Comparison of ENCODE assay signal across 8 mouse cellular contexts in genomic region chr1:136170109-136170508, GRCm38 (mm10). TPM values are rescaled to one million over a fixed set of nuclear protein-coding genes. Genes with fewer than 3 reads are reported as not detected.
DNase-seq lines count a peak whose midpoint lies in the region; ATAC-seq and TF ChIP-seq lines count a peak whose summit lies in the region.

No protein-coding gene starts in this region.

- no peaks in the 10 kb centered on the region for H3K27me3 ChIP-seq in Patski
- H3K27me3 ChIP-seq in forebrain, embryonic 16.5 days (replicated peaks; ENCODE audit: control insufficient read depth, insufficient read depth, low read length) = no peaks in the 10 kb centered on the region
- H3K27me3 ChIP-seq in lung, embryonic 15.5 days = no peaks in the 10 kb centered on the region

- peak; percentile 19 for DNase-seq in Patski (ENCODE audit: low read depth, low spot score)
- peak; percentile 75 to 79 for DNase-seq in cerebellum, adult 18-20 months
- peak; percentile 54 to 84 for DNase-seq in layer of hippocampus, adult 18-20 months (ENCODE audit: low spot score in 2 of 2)
- peak; percentile 21 for DNase-seq in ovary, postnatal 10 days (ENCODE audit: low spot score)
- DNase-seq in thymus, postnatal 4 days = peak; percentile 74

- peaks cover 36% of the 10 kb centered on the region for H3K36me3 ChIP-seq in forebrain, embryonic 16.5 days (ENCODE audit: control insufficient read depth, insufficient read depth)
- H3K36me3 ChIP-seq in lung, embryonic 15.5 days = 0 out of 2 replicates have a peak, but pooled peaks cover 3% of the 10 kb centered on the region

- H3K9me3 ChIP-seq in forebrain, embryonic 16.5 days (ENCODE audit: control insufficient read depth, low read length) = no peaks in the 10 kb centered on the region
- no peaks in the 10 kb centered on the region for H3K9me3 ChIP-seq in lung, embryonic 15.5 days

- 11% methylated on average over 5 of the region's 5 CpGs for WGBS in forebrain, embryonic 16.5 days
- WGBS in lung, embryonic 15.5 days = 4% methylated on average over 5 of the region's 5 CpGs

- H3K9ac ChIP-seq in forebrain, embryonic 16.5 days (replicated peaks; ENCODE audit: low read depth, low read length) = no peak overlapping the region
- H3K9ac ChIP-seq in lung, embryonic 15.5 days = no peak overlapping the region

- no peak overlapping the region for H3K4me3 ChIP-seq in forebrain, embryonic 16.5 days (replicated peaks; ENCODE audit: low read length)
- no peak overlapping the region for H3K4me3 ChIP-seq in lung, embryonic 15.5 days

- H3K4me1 ChIP-seq in forebrain, embryonic 16.5 days (replicated peaks; ENCODE audit: control insufficient read depth, insufficient read depth, low read length) = peaks cover 9% of the 10 kb centered on the region
- H3K4me1 ChIP-seq in lung, embryonic 15.5 days = peaks cover 14% of the 10 kb centered on the region

- in situ Hi-C loops in Patski (cut with MboI; ENCODE audit: low pct_unique_long_range_greater_than_20kb) = loop anchor here (5.0 kb wide), 3 partner anchors 92 to 292 kb away; partner anchors contain the start of gene Gpr25

- TF ChIP-seq CTCF in Patski (IDR thresholded peaks at IDR 0.05) = no peak

- H3K4me2 ChIP-seq in forebrain, embryonic 16.5 days (ENCODE audit: low read length) = no peak overlapping the region
- no peak overlapping the region for H3K4me2 ChIP-seq in lung, embryonic 15.5 days

- no peak for ATAC-seq in Patski
- peak; percentile 65 for ATAC-seq in forebrain, embryonic 16.5 days
- ATAC-seq in hematopoietic stem cell, adult 5-6 weeks (replicated peaks in 1 of 2; ENCODE audit: insufficient read depth in 1 of 2, low FRiP score in 2 of 2, low TSS enrichment in 1 of 2, low read depth in 1 of 2, poor library complexity in 2 of 2, severe bottlenecking in 2 of 2) = peak; percentile 61 to 82
- ATAC-seq in lung, embryonic 15.5 days (ENCODE audit: borderline replicate concordance, extremely low read depth, low FRiP score, low TSS enrichment) = peak; percentile 74; the same call in 1 of the 2 replicates

- H3K27ac ChIP-seq in forebrain, embryonic 16.5 days (ENCODE audit: low read length) = no peak overlapping the region
- H3K27ac ChIP-seq in lung, embryonic 15.5 days = no peak overlapping the region

- CTCF ChIA-PET in Patski (lab: Charles Lee) = interaction anchor here (0.6 to 1.9 kb wide), 24 partner anchors 9 to 355 kb away, joined by 3 to 11 read pairs (median 4); no protein-coding TSS in a partner anchor

- POLR2A ChIA-PET in Patski (lab: Charles Lee) = no interaction called here

RNA-seq across cellular contexts. Expression of gene Kif21b, which starts 38.9 kb away (rescaled TPM):
- 2.4 TPM for polyA plus RNA-seq in Patski (2021)
- polyA plus RNA-seq in forebrain, embryonic 16.5 days (2015; fragmentation: Nextera tagmentation; extraction: Ambion mirVana) = 78.3 and 80.5 TPM in 2 replicates
- total RNA-seq in hematopoietic stem cell, adult 5-6 weeks (2017) = 19.9 and 26.1 TPM in 2 replicates
- total RNA-seq in layer of hippocampus, adult 18-20 months (2021) = 10 to 100 TPM; 31.7 to 31.9 TPM
- polyA plus RNA-seq in lung, embryonic 15.5 days (2015; fragmentation: Nextera tagmentation; extraction: Ambion mirVana) = 3.5 and 4.1 TPM in 2 replicates

RNA-seq across cellular contexts. Expression of gene Mroh3, which starts 42.5 kb away (rescaled TPM):
- 0.91 TPM for polyA plus RNA-seq in Patski (2021)
- polyA plus RNA-seq in forebrain, embryonic 16.5 days (2015; fragmentation: Nextera tagmentation; extraction: Ambion mirVana) = 0.16 TPM in 1 of 2 replicates, not detected in the other
- total RNA-seq in hematopoietic stem cell, adult 5-6 weeks (2017) = not detected in 2 replicates
- under 1 TPM; 0.41 to 0.54 TPM for total RNA-seq in layer of hippocampus, adult 18-20 months (2021)
- polyA plus RNA-seq in lung, embryonic 15.5 days (2015; fragmentation: Nextera tagmentation; extraction: Ambion mirVana) = 0.17 and 0.25 TPM in 2 replicates

Comparison
In these comparisons a context has a peak if more than half of its experiments do, and no peak if none do; other contexts are left out.
1. DNase-seq: peak in every context shown above with its lines; median percentile 77 in cerebellum, adult 18-20 months; 74 in thymus, postnatal 4 days; 69 in layer of hippocampus, adult 18-20 months; 21 in ovary, postnatal 10 days; 19 in Patski.
2. RNA of gene Kif21b, which starts 38.9 kb away (polyA plus RNA-seq): 78.3 to 80.5 TPM in forebrain, embryonic 16.5 days; 3.5 to 4.1 TPM in lung, embryonic 15.5 days and 2.4 TPM in Patski (single experiment); every median in the first group is over 10 times any median in the second.